Mouse (Mus musculus) brain, embryonic 14.5 days (tissue): Measurements from ENCODE around the gene Ap2a1. TPM values are rescaled to one million over a fixed set of nuclear protein-coding genes. Genes with fewer than 3 reads are reported as not detected.

Experiments used
- DNase-seq: peaks from one replicate; pipeline ENCODE4 v3.0.0-alpha.2; 2011; ENCODE audit warnings: low read depth
- CTCF ChIP-seq: fragments of 200-500 bp; IDR thresholded peaks from 2 replicates; pipeline ENCODE4 v1.5.1; 2012; ENCODE audit warnings: inconsistent platforms, mild to moderate bottlenecking, moderate library complexity, borderline replicate concordance; ENCODE audit not compliant: insufficient read depth, insufficient read length; ENCODE audit errors: extremely low read depth
- POLR2A ChIP-seq: fragments of 200-500 bp; IDR thresholded peaks from 2 replicates; pipeline ENCODE4 v1.6.1; 2012; ENCODE audit warnings: mild to moderate bottlenecking, inconsistent platforms, borderline replicate concordance; ENCODE audit not compliant: poor library complexity, insufficient read depth, insufficient read length, severe bottlenecking; ENCODE audit errors: extremely low read depth
- polyA plus RNA-seq: library from polyadenylated mRNA; depleted of rRNA; stranded (reverse); fragments of >200 nt; gene quantifications from 2 replicates; pipeline ENCODE4 v1.2.3, GENCODE M21; 2012

Gene Ap2a1
- polyA plus RNA-seq, 1 experiment, result 185 TPM

DNA sequence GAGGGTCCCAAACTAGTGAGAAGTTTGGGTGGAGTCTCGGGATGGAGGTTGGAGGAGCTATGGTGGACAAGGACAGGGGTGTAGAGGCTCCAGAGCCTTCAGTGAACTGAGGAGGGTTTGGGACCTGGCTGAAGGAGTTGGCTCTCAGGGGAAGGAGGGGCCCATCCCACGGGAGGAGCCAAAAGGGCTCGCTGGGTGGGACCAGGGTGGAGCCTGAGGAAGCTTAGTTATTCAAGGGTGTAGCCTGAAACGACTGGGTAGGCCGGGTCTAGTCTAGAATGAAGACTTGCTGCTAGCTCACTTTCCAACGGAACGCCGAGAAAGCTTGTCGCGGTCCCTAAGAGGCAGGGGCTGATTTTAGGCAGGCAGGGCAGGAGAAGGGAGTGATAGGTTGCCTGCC lies 22.7 kb upstream of the Ap2a1 start:
- TF ChIP-seq CTCF (no peak), POLR2A (no peak)
- DNase-seq, result peak; percentile 59

DNA sequence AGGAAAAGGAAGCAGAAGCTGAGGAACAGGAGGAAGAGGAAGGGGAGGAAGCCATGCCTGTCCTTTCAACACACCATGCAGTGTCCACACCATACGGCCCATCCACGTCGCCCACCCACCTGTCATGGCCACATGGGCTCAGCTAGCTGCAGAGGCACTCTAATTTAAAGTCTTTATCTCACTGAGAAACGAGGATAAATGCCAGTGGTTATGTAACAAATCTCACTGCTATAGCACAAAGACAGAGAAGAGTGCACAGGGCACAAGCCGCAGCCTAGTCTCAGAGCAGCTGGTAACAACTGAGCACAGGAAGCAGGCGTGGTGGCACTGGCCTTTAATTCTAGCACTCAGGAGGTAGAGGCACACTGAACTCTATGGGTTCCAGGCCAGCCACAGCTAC lies 20.6 kb upstream of the Ap2a1 start:
- no peak for DNase-seq
- no peak for TF ChIP-seq POLR2A
- no peak for TF ChIP-seq CTCF

DNA sequence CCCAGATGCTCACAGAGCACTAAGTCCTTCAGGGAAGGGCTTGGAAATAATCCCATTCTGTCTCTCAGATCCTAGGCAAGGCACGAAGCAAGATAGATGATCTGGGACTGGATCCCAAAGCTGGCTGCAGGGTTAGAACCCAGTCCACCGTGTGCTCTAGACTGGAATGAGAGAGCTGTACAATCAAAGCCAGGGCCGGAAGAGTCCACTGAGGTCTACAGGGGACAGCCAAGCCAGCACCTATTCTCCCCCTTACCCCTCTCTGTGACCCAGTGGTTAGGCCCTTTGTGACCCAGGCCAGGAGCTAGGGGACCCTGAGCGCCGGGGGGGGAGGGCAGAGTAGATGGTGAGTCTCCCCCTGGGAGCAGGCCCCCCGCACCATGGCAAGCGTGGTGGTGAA lies 13.6 kb upstream of the Ap2a1 start, which contains the start of gene Tsks:
Tsks (plus strand) TSS at position 301 of the 400 bp plus-strand sequence.
- no peak for DNase-seq
- TF ChIP-seq POLR2A (no peak), CTCF (no peak)

DNA sequence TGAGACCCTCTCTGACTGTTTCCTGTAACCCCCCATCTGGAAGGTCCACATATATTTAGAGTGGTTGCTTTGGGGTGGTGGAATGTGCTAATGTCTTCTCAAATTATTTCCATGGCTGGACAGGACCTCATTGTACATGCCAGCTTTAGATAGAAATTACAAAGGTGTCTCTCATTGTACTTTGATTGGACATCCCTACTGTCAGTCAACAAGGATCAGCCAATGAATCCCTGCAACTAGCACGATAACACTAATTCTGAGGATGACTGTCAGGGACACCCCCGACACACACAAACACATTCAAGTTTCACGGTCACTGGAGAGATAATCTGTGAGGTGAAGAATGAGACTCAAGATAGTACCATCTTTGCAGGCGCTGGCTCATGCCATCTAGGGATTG lies 9.4 kb upstream of the Ap2a1 start:
- no peak for TF ChIP-seq CTCF
- no peak for TF ChIP-seq POLR2A

DNA sequence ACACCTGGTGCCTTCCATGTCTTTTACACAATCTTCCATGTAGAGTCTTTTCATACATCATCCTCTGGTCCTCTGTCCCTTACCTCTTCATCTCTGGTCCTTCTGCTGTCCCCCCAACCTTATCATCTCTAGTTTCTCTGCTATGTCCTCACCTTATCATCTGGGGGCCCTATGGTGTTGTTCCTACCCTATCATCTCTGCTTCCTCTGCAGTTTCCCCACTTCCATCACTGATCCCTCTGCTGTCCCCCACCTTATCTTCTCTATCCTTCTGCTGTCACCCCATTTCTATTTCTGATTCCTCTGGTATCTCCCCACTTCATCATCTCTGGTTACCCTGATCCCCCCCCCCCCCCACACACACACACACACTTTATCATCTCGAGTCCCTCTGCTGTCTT lies 726 bp downstream of the Ap2a1 start:
- TF ChIP-seq CTCF, result no peak
- no peak for DNase-seq

More for the DNA sequence above, 9.4 kb upstream of the Ap2a1 start:
- no peak for DNase-seq

DNA sequence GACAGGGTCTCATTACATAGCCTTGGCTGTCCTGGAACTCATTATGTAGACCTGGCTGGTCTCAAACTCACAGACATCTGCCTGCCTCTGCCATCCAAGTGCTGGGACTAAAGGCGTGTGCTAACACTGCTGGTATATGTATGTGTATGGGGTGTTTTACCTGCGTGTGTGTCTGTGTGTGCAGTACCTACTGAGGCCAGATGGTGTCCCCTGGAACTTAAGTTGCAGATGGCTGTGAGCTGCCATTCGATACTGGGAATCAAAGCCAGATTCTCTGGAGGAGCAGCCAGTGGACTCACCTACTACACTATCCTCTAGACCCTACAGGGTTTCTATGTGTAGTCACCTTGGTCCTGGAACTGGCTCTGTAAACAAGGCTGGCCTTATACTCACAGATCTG lies 3.8 kb downstream of the Ap2a1 start:
- DNase-seq, result peak; percentile 58
- peak; percentile 42; the same call in 1 of the 2 replicates for TF ChIP-seq CTCF
- no peak for TF ChIP-seq POLR2A

DNA sequence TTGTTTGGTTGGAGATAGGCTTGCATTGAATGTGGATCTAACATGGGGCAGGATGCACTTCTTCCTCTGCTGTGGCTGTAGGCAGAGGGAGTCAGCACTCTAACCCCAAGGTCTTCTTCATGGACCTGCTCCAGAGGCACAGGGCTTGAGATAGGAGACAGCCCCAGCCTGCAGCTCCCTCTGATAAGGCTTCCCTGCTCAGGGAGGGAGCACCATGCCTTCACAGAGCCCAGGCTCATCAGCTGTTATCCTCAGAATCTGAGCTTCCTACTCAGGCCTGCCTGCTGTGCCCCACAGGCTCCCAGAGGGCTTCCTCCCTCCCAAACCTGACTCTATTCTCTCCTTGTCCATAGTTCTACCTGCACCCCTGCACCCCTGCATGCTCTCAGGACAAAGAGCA lies 6.8 kb downstream of the Ap2a1 start:
- no peak for TF ChIP-seq POLR2A
- no peak for TF ChIP-seq CTCF
- DNase-seq, result no peak

DNA sequence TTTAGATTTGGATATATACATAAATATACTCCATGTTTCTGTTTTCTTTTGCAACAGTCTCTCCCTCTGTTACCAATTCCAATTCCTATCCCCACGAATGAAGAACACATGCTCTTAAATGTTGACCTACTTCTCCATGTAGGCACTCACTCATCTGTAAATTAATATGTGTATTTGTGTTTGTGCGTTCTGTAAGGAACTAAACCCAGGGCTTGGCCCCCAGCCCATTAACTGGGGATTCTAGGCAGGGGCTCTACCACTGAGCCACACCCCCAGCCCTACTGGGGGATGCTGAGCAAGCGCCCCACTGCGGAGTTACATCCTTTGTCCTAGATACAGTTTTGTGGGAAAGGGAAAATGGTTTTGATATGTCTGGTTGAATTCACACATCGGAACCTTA lies 10.2 kb downstream of the Ap2a1 start:
- no peak for DNase-seq
- no peak for TF ChIP-seq CTCF
- TF ChIP-seq POLR2A, result no peak

DNA sequence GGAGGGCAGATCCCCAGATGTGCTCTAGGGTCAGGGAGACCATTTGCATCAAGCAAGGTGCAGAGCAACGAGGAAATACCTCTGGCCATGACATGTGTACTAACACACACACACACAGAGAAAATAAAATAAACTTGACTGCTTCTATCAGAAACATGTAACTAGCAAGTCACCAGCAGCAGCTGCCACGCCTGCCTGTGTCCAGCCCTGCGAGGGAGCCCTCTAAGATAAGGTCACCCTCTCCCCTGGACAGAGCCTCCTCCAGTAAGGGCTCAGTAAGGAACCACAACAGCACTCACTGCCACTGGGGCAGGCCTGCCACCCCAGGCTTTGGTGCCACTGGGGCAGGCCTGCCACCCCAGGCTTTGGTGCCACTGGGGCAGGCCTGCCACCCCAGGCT lies 11.1 kb downstream of the Ap2a1 start:
- DNase-seq, result no peak
- no peak for TF ChIP-seq CTCF
- TF ChIP-seq POLR2A, result no peak

DNA sequence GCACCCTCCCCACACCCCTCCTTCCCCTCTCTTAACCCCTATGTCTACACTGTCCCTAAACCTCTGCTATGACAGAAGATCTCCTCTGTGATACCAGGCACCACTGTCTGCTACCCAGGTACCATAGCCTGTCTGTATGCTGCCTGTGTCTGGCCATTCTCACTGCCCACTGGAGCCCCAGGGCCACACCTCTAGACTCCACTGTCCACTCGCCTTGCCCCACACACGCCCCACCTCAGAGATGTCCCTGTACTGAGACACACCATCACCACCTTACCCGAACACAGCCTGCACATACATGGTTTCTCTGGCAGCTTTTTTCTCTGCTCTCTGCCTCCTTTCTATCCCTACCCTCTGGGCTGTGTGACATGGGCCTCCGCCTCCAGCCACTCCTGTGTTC lies 12.4 kb downstream of the Ap2a1 start:
- no peak for TF ChIP-seq POLR2A
- TF ChIP-seq CTCF, result no peak
- DNase-seq, result no peak

DNA sequence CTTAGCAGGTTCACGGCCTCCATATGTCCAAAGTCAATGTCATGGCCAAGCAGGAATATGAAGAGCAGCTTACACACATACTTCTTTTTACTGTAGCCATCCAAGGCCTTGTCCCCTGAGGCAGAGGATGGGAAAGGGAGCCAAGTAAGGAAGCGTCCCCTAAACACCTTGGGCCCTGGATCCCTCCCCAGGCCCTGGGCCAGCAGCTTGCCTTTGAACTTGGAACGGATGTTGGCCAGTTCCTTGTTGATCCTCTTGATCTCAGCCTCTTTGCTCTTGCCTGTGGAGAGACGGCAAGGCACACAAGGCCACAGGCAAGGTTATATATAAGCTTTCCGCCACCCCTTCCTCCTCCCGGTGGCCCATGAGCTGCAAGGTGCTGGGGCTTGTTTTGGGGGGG lies 13.1 kb downstream of the Ap2a1 start:
- TF ChIP-seq POLR2A, result no peak
- TF ChIP-seq CTCF, result no peak
- no peak for DNase-seq

DNA sequence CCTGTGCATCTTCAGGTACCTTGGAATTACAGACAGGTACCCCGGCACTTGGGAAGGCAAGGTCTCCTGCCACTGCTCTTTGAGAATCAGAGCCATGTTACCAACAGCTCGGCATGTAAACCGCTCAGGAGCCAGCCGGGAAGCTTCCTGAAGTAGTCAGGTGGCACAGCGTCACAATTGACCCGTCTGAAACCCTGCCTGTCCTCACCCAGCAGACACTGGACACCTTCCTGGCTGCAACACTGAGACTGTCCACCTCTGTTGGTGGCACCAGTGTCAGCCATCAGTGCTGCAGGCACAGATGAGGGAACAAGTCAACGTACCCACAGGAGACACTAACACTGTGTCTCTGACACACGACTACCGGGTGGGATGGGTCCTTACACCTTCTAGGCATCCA lies 14.0 kb downstream of the Ap2a1 start:
- DNase-seq, result no peak
- TF ChIP-seq CTCF (no peak), POLR2A (no peak)

DNA sequence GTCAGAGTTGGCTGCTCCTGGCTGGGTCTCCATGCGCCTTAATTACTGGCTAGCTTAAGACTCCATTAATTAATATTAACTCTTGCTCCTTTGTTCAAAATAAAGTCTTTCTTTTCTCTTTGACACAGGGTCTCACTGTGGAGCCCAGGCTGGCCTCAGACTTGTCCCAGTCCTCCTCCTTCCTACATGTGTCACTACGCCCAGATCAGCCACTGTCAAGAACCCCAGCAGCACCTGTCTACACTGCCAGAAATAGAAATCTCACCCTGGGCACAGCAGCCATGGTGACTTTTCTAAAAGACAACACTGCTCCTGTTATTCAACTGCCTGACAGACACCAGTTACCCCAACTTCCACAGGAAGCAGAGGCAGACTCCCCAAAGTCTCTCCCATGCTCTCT lies 14.9 kb downstream of the Ap2a1 start:
- no peak for TF ChIP-seq CTCF
- TF ChIP-seq POLR2A, result no peak
- DNase-seq, result no peak
